Mouse (Mus musculus): ENCODE measurements around the gene Edem3.

DNA sequence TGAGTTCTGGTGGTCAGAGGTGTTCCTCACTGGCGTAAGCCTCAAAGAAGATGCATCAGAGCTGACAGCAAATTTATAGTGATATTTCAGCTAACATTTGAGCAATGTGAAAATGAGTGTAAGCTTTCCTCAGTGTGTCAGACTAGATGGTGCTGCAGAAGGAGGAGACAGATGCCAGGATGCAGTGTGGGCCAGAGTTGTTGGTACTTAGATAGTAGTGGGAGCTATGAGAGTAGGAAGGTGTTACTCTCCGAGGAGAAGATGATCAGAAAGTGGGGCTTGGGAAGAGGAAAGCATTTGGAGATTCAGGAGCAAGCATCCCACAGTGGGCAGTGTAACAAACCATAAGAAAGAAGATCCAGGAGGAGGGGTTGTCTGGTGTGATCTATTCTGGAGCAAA is 22.4 kb downstream of the Edem3 start:
- TF ChIP-seq POLR2A (IDR thresholded peaks at IDR 0.05; ENCODE audit: extremely low read depth, insufficient read depth, low read length) (no peak), CTCF (IDR thresholded peaks at IDR 0.05; ENCODE audit: low read depth, low read length) (no peak)
